Mouse (Mus musculus) G1E (cell line): ENCODE measurements at regions not wholly inside any gene's neighbourhood (a gene's known extent, or its start where the extent isn't known, plus 50 kb on each side); places are given as distances from the start of the nearest gene placed in this dataset.

Source experiments
- ATAC-seq: 2 replicates; pipeline ENCODE4 v1.8.0; 2016; ENCODE audit warnings: mild to moderate bottlenecking; ENCODE audit not compliant: insufficient number of reproducible peaks, poor library complexity, low FRiP score, severe bottlenecking; ENCODE audit errors: extremely low read depth
- DNase-seq: peaks from one replicate; pipeline ENCODE4 v3.0.0; 2012; ENCODE audit warnings: low spot score
- H3K27me3 ChIP-seq: 2 replicates; pipeline ENCODE4 v1.6.1; 2012; ENCODE audit warnings: mild to moderate bottlenecking, low read length, inconsistent platforms; ENCODE audit not compliant: insufficient read depth
- H3K36me3 ChIP-seq: replicated peaks from 2 replicates; pipeline ENCODE3; 2012; ENCODE audit warnings: mild to moderate bottlenecking, inconsistent platforms
- H3K4me1 ChIP-seq: 2 replicates; pipeline ENCODE4 v1.6.1; 2012; ENCODE audit warnings: low read depth, low read length, inconsistent platforms, mixed read lengths; ENCODE audit not compliant: insufficient read depth
- H3K4me3 ChIP-seq: 2 replicates; pipeline ENCODE4 v1.5.1; 2012; ENCODE audit warnings: low read depth, mild to moderate bottlenecking, inconsistent platforms, low read length, moderate library complexity, mixed read lengths
- H3K9me3 ChIP-seq: replicated peaks from 2 replicates; pipeline ENCODE4 v1.6.1; 2012; ENCODE audit warnings: inconsistent platforms
- CTCF ChIP-seq: IDR thresholded peaks from 2 replicates; pipeline ENCODE4 v1.5.1; 2012; ENCODE audit warnings: low read depth, low read length, inconsistent platforms, mixed read lengths
- GATA1 ChIP-seq: IDR thresholded peaks from 2 replicates; pipeline ENCODE4 v1.6.1; 2012; ENCODE audit warnings: borderline replicate concordance, low read length, inconsistent platforms, mixed read lengths
- GATA2 ChIP-seq: IDR thresholded peaks from 2 replicates; pipeline ENCODE4 v1.6.1; 2012; ENCODE audit warnings: low read depth, low read length, inconsistent platforms, borderline replicate concordance
- POLR2AphosphoS5 ChIP-seq: IDR thresholded peaks from 2 replicates; pipeline ENCODE4 v1.6.1; 2012; ENCODE audit warnings: low read depth, low read length, inconsistent platforms; ENCODE audit not compliant: insufficient replicate concordance
- TAL1 ChIP-seq: conservative IDR thresholded peaks from 2 replicates; pipeline ENCODE4 v1.6.1; 2012; ENCODE audit warnings: low read depth, low read length, inconsistent platforms, mixed read lengths

DNA sequence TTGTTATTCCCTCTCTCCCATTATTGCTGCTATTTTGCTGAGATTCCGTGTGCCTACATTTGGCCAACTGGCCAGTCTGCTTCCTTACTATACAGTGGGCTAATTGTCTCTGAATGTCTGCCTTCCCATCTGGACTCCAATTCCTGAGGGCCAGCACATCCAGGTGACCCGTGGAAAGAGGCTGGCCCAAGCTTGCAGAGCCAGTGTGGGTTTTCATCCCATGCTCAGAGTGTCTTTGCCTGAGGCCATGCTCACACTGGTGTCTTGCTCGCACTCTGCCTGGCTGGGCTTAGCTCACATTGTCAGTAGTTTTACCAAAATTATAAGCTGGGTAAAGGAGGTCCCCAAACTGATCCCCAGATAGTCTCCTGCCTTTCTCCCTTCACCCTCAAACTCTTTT, 223.3 kb downstream of the Bcl11a start:
- ATAC-seq (no peak), DNase-seq (no peak)
- H3K9me3 ChIP-seq, result no peaks in the 10 kb centered on the region
- peaks cover 28% of the 10 kb centered on the region for H3K27me3 ChIP-seq
- TF ChIP-seq POLR2AphosphoS5 (no peak), GATA1 (no peak), TAL1 (no peak), CTCF (no peak), GATA2 (no peak)
- H3K36me3 ChIP-seq, result no peaks in the 10 kb centered on the region
- no peaks in the 10 kb centered on the region for H3K4me1 ChIP-seq
- no peak overlapping the region for H3K4me3 ChIP-seq

DNA sequence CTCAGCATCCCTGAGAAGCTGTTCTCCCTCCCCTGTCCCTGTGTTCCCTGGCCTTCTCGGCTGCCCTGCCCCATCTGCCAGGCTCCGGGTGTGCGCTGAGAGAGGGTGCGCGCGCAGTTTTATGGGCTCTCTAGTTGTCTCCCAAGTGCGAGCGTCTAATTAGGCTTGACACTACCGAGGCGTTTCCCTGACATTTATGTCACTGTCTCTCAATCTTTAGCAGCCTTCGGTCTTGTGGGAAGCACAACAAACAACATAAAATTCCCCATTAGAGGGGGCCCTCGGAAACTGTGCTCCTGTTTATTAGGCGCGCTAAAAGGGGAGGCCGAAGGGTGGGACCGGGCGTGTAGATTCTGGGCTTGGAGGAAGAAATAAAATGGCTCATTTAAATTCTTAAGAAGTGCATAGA, 227.3 kb downstream of the Bcl11a start:
- H3K4me1 ChIP-seq, result no peaks in the 10 kb centered on the region
- ATAC-seq (no peak), DNase-seq (no peak)
- TF ChIP-seq POLR2AphosphoS5 (no peak), GATA2 (no peak), GATA1 (no peak), TAL1 (no peak), CTCF (no peak)
- H3K9me3 ChIP-seq, result no peaks in the 10 kb centered on the region
- H3K4me3 ChIP-seq, result no peak overlapping the region
- peaks cover 28% of the 10 kb centered on the region for H3K27me3 ChIP-seq
- no peaks in the 10 kb centered on the region for H3K36me3 ChIP-seq

DNA sequence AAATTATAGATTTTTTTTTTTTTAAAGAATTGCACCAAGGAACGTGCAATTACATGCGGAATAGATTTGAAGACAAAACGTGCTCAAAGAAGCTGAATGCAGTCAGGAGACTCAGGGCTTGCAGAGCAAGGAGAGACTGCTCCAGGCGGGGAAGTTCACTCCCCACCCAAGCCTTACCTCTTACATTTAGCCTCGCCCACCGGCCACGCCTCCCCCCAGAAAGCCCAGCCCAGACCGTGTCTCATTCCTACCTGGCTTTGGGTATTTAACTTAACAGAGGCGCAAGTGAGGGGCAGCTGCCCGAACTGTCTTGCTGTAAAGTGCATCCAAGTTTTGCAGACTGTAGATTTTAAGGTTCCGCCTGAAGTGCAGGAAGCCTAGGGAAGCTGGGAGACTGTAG, 227.8 kb downstream of the Bcl11a start:
- Histone ChIP-seq H3K9me3 (no peaks in the 10 kb centered on the region), H3K4me1 (no peaks in the 10 kb centered on the region), H3K36me3 (no peaks in the 10 kb centered on the region), H3K27me3 (peaks cover 29% of the 10 kb centered on the region), H3K4me3 (no peak overlapping the region)
- DNase-seq (no peak), ATAC-seq (no peak)
- no peak for TF ChIP-seq GATA2
- no peak for TF ChIP-seq CTCF
- TF ChIP-seq POLR2AphosphoS5, result no peak
- TF ChIP-seq GATA1, result no peak
- no peak for TF ChIP-seq TAL1

DNA sequence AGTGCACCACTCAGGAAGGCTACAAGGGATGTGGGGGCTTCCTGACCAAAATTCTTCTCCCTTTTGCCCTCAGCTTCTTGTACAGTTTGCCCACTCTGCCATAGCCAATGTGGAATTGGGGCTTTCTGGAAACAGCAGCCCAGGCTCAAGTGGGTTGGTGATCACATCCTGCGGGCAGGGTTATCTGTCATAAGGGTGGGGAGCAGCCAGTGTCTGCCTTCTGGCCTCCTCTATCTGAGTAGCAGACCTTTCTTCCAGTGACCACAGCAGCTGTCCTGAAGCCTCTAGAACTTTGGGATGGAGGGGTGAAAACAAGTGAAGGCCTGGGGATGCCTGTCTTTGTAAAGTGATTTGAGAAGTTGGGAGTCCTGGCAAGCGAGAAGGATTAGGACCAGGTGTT, 228.2 kb downstream of the Bcl11a start:
- Histone ChIP-seq H3K4me3 (no peak overlapping the region), H3K27me3 (peaks cover 31% of the 10 kb centered on the region), H3K9me3 (no peaks in the 10 kb centered on the region), H3K4me1 (no peaks in the 10 kb centered on the region), H3K36me3 (no peaks in the 10 kb centered on the region)
- DNase-seq (no peak), ATAC-seq (no peak)
- no peak for TF ChIP-seq TAL1

DNA sequence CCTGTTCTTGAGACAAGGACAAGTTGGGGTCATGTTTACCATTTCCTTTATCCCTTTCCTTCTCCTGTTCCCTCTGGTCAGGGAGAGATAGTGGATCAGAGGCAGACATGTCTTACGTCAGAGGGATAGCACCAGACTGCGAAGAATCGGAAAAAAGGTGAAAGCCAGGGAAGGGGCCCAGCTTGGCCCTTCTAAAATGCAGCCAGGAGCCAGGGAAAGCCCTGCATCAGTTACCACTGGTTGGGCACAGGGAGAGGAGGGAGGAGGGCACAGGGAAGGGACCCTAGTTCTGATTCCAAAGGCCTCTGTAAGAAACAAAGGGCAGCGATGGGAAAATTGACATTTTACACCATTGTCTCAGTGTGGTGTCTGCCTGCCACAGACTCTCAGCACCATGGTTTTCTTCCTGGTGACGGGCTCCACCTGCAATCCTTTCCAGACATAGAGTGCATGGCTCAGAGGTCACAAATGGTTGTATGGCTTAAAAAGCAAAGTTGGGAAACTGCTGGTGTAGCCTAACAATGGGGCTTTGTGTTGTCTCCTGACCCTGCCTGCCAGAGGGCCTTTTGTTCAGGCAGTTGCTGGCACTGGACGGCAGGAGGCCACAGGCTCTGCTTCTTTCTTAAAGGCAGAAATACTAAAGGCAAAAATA, 229.9 kb downstream of the Bcl11a start:
- H3K36me3 ChIP-seq, result no peaks in the 10 kb centered on the region
- no peak for ATAC-seq
- peaks cover 36% of the 10 kb centered on the region for H3K27me3 ChIP-seq
- no peaks in the 10 kb centered on the region for H3K9me3 ChIP-seq
- H3K4me1 ChIP-seq, result no peaks in the 10 kb centered on the region
- TF ChIP-seq CTCF, result no peak
- no peak for TF ChIP-seq GATA2
- TF ChIP-seq POLR2AphosphoS5, result no peak
- no peak for TF ChIP-seq GATA1
- TF ChIP-seq TAL1, result no peak
- H3K4me3 ChIP-seq, result no peak overlapping the region
- DNase-seq, result no peak

DNA sequence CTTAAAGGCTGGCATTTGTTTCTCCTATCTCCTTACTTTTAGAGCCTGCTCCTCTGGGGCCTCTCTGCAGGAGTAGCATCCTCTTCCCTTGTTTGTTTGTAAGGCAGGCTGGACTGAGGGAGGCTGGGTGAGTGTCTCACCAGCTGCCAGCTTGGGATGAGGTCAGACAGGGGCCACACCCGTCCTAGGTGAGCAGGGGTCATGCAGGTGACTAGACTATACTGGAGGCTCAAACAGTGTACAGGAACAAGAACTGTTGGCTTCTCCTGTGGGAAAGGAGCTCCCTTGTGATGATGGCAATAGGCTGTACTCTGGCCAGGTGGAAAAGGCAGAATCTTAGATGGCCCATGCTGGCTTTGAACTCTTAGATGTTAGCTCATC, 230.4 kb downstream of the Bcl11a start:
- Histone ChIP-seq H3K4me1 (no peaks in the 10 kb centered on the region), H3K4me3 (no peak overlapping the region), H3K36me3 (no peaks in the 10 kb centered on the region), H3K9me3 (no peaks in the 10 kb centered on the region), H3K27me3 (peaks cover 39% of the 10 kb centered on the region)
- ATAC-seq (no peak), DNase-seq (no peak)
- no peak for TF ChIP-seq POLR2AphosphoS5
- TF ChIP-seq GATA2, result no peak
- no peak for TF ChIP-seq CTCF
- no peak for TF ChIP-seq TAL1
- TF ChIP-seq GATA1, result no peak

DNA sequence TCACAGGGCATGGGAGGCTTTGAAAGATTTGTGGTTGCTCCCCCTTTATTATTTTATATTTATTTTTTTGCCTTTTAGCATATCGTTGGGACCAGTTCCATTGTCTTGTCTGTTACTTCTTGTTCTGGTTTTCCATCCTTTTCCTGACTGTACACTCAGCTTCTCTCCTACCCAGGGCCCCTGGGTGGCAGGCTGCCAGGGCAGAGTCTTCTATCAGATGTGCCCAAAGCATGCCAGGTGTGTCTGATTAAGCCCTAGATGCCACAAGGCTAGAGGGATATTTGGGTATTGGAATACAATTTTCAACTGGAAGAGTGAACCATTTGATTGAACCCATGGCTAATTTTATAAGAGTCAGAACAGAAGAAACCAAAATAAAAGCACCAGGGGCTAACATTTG, 236.2 kb downstream of the Bcl11a start:
- no peak for DNase-seq
- TF ChIP-seq POLR2AphosphoS5 (no peak), CTCF (no peak), GATA2 (no peak), TAL1 (no peak), GATA1 (no peak)
- peaks cover 41% of the 10 kb centered on the region for H3K27me3 ChIP-seq
- no peak overlapping the region for H3K4me3 ChIP-seq
- no peak for ATAC-seq
- H3K9me3 ChIP-seq, result no peaks in the 10 kb centered on the region
- H3K36me3 ChIP-seq, result no peaks in the 10 kb centered on the region
- no peaks in the 10 kb centered on the region for H3K4me1 ChIP-seq
